Mouse (Mus musculus) T-helper 1 cell (primary cell): ENCODE measurements around the gene Mrpl52.

Experiments used
- in situ Hi-C: fragments of 300-600 bp; cut with MboI, MseI; formaldehyde crosslinking; loops from one replicate; pipeline ENCODE4 v1.15.1; 2025; ENCODE audit warnings: high pct_unique_total_duplicates

The Mrpl52 gene

GRCm38 (mm10) chr14:54471467-54471866, 44.8 kb downstream of the Mrpl52 start:
- in situ Hi-C loops: loop anchor here (25.0 kb wide), 1 partner anchor 234 kb away; no protein-coding TSS in a partner anchor

GRCm38 (mm10) chr14:54472671-54473070, 46.0 kb downstream of the Mrpl52 start:
- in situ Hi-C loops: loop anchor here (25.0 kb wide), 1 partner anchor 235 kb away; no protein-coding TSS in a partner anchor

GRCm38 (mm10) chr14:54474744-54475143, 48.0 kb downstream of the Mrpl52 start:
- in situ Hi-C loops: loop anchor here (25.0 kb wide), 1 partner anchor 237 kb away; no protein-coding TSS in a partner anchor

- in situ Hi-C loops: no loop called here
Observed at GRCm38 (mm10) chr14:54475941-54476844, 49.5 kb downstream of the Mrpl52 start, which contains the start of gene Rem2. Rem2 (plus strand) TSS chr14:54476100.

- in situ Hi-C loops: no loop called here
Observed at GRCm38 (mm10) chr14:54477172-54477909, 50.6 kb downstream of the Mrpl52 start.
